Mouse (Mus musculus) hindbrain, embryonic 11.5 days (tissue): ENCODE data around the gene Erv3. TPM values are rescaled to one million over a fixed set of nuclear protein-coding genes. Genes with fewer than 3 reads are reported as not detected.

Source experiments
- ATAC-seq: fragments of 200-750 bp; cut with Nextera tagmentation; 2 replicates; pipeline ENCODE4 v1.8.0; 2017; ENCODE audit warnings: mild to moderate bottlenecking, moderate TSS enrichment, moderate library complexity; ENCODE audit not compliant: low FRiP score
- DNase-seq: peaks from one replicate; pipeline ENCODE4 v3.0.0-alpha.2; 2015; ENCODE audit warnings: low spot score
- H3K27ac ChIP-seq: fragments of 300-500 bp; sonication (generic); 2 replicates; pipeline ENCODE4 v1.5.1; 2014; ENCODE audit warnings: mild to moderate bottlenecking, low read depth, low read length
- H3K27me3 ChIP-seq: fragments of 300-500 bp; sonication (generic); 2 replicates; pipeline ENCODE4 v1.6.1; 2014; ENCODE audit warnings: mild to moderate bottlenecking, low read length, moderate library complexity, mixed read lengths; ENCODE audit not compliant: control insufficient read depth, insufficient read depth
- H3K36me3 ChIP-seq: fragments of 300-500 bp; sonication (generic); 2 replicates; pipeline ENCODE4 v1.6.1; 2014; ENCODE audit warnings: mild to moderate bottlenecking, low read length, moderate library complexity, mixed read lengths; ENCODE audit not compliant: control insufficient read depth, insufficient read depth
- H3K4me1 ChIP-seq: fragments of 300-500 bp; sonication (generic); replicated peaks from 2 replicates; pipeline ENCODE4 v1.6.1; 2014; ENCODE audit warnings: low read length, mixed read lengths; ENCODE audit not compliant: control insufficient read depth, insufficient read depth
- H3K4me2 ChIP-seq: fragments of 300-500 bp; sonication (generic); replicated peaks from 2 replicates; pipeline ENCODE4 v1.6.1; 2014; ENCODE audit warnings: mild to moderate bottlenecking, low read depth, low read length
- H3K4me3 ChIP-seq: fragments of 300-500 bp; sonication (generic); 2 replicates; pipeline ENCODE4 v1.5.1; 2014; ENCODE audit warnings: low read depth, low read length
- H3K9ac ChIP-seq: fragments of 300-500 bp; sonication (generic); 2 replicates; pipeline ENCODE4 v1.6.1; 2014; ENCODE audit warnings: low read depth, low read length
- H3K9me3 ChIP-seq: fragments of 300-500 bp; sonication (generic); 2 replicates; pipeline ENCODE4 v1.6.1; 2016; ENCODE audit warnings: low read length; ENCODE audit not compliant: control insufficient read depth
- WGBS: fragments of 180-500 bp; shearing (Covaris S2); extraction: QIAGEN DNeasy Blood & Tissue Kit; methylation state at CpG from one replicate; pipeline ENCODE4 v1.1.7; 2014; 5-methylcytosine and 5-hydroxymethylcytosine counted together
- polyA plus RNA-seq: library from polyadenylated mRNA; unstranded; fragments of >200 nt; fragmentation: Nextera tagmentation; extraction: Ambion mirVana; gene quantifications from 2 replicates; pipeline ENCODE4 v1.2.1, GENCODE M21; 2014

Gene Erv3
- polyA plus RNA-seq, 1 experiment from 2014 or later: not detected

DNA sequence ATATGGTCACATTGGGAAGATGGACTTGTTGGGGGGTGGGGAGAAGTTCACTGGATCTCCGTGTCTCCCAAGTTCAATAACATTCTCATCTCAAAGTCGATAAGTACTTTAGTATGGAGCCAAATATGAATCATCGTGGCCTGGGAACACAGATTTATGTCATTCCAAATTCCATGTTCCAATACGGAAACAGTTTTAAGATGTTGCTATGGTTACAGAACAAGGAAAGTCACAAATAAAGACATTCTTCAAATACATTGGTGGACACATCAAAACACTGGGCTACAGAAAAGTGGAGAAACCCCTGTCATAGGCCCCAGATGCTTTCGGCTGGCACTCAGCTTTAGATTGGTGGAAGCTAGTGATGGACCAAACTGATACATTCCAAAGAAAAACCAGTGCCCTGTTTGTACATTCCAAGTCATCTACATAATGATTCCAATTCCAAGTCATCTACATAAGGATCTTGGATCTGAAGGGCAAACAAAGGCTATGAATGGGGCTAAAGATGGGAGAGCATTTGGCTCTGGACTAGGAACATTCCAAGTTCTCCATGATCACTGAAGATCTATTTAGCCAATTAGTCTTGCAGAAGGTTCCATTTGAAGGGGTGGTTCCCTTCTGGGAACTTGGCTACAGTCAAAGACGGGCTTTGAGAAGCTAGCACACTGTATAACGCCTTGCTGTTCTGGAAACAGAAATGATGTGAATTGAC lies 17.2 kb upstream of the Erv3 start:
- H3K9me3 ChIP-seq: no peaks in the 10 kb centered on the region
- no peak for ATAC-seq
- no peak overlapping the region for H3K4me3 ChIP-seq
- no peak overlapping the region for H3K27ac ChIP-seq
- H3K4me2 ChIP-seq: no peak overlapping the region
- no peaks in the 10 kb centered on the region for H3K27me3 ChIP-seq
- no peaks in the 10 kb centered on the region for H3K36me3 ChIP-seq
- no peak overlapping the region for H3K9ac ChIP-seq
- WGBS: 93% methylated on average over 7 of the region's 7 CpGs
- DNase-seq: no peak
- H3K4me1 ChIP-seq: no peaks in the 10 kb centered on the region

DNA sequence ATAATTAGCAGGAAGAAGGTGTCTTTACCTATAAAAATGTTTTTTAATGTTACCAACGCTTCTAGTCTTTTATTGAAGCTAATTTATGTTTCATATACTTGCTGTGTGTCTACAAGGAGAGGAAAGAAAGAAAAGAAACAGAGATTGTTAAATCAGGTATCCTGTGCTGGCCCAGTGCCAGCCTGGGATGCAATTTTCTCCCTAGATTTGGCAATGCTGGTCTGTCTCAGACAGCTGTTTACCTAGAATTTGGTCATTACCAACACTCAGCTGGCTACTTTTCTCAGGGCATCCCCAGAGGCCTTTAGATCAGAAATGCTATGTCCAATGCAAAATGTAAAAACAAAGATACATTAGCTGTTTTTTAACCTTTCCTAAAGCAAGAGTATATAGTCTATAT lies 13.8 kb upstream of the Erv3 start:
- WGBS: 87% methylated on average over 1 of the region's 1 CpGs
- H3K27ac ChIP-seq: no peak overlapping the region
- no peak overlapping the region for H3K4me3 ChIP-seq
- no peak for DNase-seq
- H3K4me2 ChIP-seq: no peak overlapping the region
- no peaks in the 10 kb centered on the region for H3K4me1 ChIP-seq
- no peaks in the 10 kb centered on the region for H3K36me3 ChIP-seq
- H3K27me3 ChIP-seq: no peaks in the 10 kb centered on the region
- no peaks in the 10 kb centered on the region for H3K9me3 ChIP-seq
- no peak overlapping the region for H3K9ac ChIP-seq
- ATAC-seq: no peak

DNA sequence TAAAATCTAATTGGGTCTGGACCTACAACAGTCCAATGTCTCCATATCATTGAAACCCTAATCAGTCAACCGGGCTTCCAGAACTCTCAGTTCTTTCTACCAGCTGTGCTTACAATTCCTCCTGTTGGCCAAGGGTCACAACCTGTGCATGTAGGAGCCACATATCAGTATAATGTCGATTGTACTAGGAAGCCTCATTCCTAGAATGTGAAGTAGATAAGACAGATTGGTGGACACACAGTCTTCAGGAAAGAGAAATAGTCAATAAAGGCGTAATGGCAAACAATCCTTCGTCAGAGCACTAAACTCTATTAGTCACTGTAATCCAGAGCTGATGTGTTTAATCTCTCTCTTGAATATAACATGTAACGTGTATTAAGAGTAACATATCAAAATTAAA lies 9.4 kb upstream of the Erv3 start:
- WGBS: 90% methylated on average over 5 of the region's 5 CpGs
- Histone ChIP-seq H3K4me1 (no peaks in the 10 kb centered on the region), H3K9ac (no peak overlapping the region), H3K27me3 (no peaks in the 10 kb centered on the region), H3K36me3 (no peaks in the 10 kb centered on the region), H3K27ac (no peak overlapping the region), H3K4me3 (no peak overlapping the region), H3K9me3 (no peaks in the 10 kb centered on the region), H3K4me2 (no peak overlapping the region)
- DNase-seq (no peak), ATAC-seq (no peak)

DNA sequence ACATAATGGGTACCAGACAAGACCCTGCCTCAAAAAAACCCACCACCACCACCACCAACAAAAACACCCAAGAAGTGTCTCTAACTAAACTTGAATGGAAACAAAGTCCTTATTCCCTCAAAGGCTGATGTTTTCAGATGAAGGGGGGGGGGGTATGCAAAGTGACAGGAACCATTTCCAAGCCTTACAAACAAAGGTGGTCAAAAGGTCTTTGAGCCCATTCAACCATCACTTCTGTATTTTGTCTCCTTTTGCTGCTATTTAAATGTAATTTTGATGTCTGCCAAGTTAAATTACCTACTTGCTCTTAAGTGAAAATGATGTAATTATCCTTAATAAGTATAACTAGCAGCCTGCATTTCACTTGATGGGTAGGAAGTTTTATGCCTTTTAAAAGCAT lies 7.1 kb upstream of the Erv3 start:
- Histone ChIP-seq H3K4me2 (no peak overlapping the region), H3K4me3 (no peak overlapping the region), H3K9me3 (no peaks in the 10 kb centered on the region), H3K27ac (no peak overlapping the region), H3K27me3 (no peaks in the 10 kb centered on the region), H3K4me1 (no peaks in the 10 kb centered on the region), H3K36me3 (no peaks in the 10 kb centered on the region), H3K9ac (no peak overlapping the region)
- ATAC-seq (no peak), DNase-seq (no peak)

DNA sequence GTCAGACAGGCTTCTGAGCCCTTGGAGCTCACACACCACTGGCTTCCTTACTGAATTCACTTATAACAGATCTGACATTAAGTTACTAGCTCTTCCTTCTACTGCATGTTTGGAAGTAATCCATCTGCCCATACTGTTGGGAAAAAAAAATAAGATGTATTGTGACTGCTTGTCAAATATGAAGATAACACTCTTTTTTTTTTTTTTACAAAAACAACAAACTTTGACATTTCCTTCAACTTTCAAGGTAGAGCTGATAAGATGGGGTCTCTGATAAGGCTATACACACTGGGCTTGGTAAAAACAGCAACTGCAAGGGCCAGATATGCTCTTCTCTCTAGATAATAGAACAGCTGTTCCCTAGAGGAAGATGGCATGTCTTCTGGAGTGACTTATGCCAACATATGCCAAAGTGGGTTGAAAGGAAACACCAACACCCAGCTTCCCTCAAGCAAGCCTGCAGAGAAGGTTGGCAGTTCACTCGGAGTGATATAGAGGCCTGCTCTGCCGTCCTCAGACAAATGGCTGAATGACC lies 4.8 kb upstream of the Erv3 start:
- no peak for ATAC-seq
- Histone ChIP-seq H3K27ac (no peak overlapping the region), H3K4me1 (no peaks in the 10 kb centered on the region), H3K27me3 (no peaks in the 10 kb centered on the region), H3K36me3 (no peaks in the 10 kb centered on the region), H3K9ac (no peak overlapping the region), H3K4me3 (no peak overlapping the region), H3K4me2 (no peak overlapping the region), H3K9me3 (no peaks in the 10 kb centered on the region)
- DNase-seq: no peak
- 81% methylated on average over 2 of the region's 2 CpGs for WGBS

DNA sequence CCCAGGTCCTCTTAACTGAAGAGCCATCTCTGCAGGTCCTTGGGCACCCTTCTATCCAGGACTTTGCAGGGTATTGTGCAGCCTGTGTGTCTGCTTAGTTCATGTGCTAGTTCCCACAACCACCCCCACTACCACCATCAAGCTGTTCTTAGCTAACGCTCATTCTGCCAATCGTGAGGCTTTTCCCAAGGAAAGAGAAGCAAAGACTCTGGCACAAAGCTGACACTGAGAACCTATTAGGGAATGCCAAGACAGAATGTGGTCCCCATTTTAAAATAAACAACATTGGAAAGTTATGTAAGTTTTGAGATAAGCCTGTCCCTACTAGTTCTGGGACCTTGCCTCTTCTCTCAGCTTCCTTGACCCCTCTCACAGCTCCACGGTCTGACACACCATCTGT lies 3.9 kb upstream of the Erv3 start:
- H3K36me3 ChIP-seq: no peaks in the 10 kb centered on the region
- H3K9ac ChIP-seq: no peak overlapping the region
- H3K27me3 ChIP-seq: no peaks in the 10 kb centered on the region
- 73% methylated on average over 3 of the region's 3 CpGs for WGBS
- no peaks in the 10 kb centered on the region for H3K4me1 ChIP-seq
- H3K9me3 ChIP-seq: no peaks in the 10 kb centered on the region
- no peak overlapping the region for H3K4me2 ChIP-seq
- H3K4me3 ChIP-seq: no peak overlapping the region
- H3K27ac ChIP-seq: no peak overlapping the region
- no peak for ATAC-seq
- DNase-seq: no peak

DNA sequence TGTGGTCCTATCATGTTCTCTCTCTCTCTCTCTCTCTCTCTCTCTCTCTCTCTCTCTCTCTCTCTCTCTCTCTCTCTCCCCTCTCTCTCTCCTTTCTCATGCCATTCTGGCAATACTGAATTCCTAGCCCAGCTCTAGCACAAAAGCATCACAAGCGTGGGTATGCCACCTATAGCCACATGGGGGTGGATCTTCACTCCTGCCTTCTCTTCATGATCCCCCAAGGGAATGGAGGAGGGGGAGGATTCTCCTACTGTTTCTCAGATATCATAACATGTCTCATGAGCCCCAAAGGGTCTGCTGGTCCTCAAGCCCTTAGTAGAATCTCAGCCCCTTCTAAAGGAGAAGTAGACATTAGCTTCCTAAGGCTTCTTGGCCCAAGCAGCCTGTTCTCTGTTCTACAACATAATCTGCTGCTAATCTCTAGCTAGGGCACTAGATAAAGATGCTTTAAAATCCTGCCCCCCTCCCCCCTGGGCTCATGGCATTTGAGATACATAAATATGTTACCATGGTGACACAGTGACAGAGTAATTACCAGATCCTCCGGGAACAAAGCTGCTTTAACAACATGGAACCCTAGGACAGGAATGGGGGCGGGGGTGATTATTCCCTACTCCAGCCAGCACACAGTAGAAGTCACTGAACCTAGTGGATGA lies 3.2 kb upstream of the Erv3 start:
- ATAC-seq (peak; percentile 59), DNase-seq (peak; percentile 45)
- H3K9me3 ChIP-seq: no peaks in the 10 kb centered on the region
- 45% methylated on average over 3 of the region's 3 CpGs for WGBS
- no peaks in the 10 kb centered on the region for H3K4me1 ChIP-seq
- no peaks in the 10 kb centered on the region for H3K27me3 ChIP-seq
- H3K9ac ChIP-seq: no peak overlapping the region
- no peaks in the 10 kb centered on the region for H3K36me3 ChIP-seq
- H3K27ac ChIP-seq: no peak overlapping the region
- H3K4me2 ChIP-seq: no peak overlapping the region
- no peak overlapping the region for H3K4me3 ChIP-seq

DNA sequence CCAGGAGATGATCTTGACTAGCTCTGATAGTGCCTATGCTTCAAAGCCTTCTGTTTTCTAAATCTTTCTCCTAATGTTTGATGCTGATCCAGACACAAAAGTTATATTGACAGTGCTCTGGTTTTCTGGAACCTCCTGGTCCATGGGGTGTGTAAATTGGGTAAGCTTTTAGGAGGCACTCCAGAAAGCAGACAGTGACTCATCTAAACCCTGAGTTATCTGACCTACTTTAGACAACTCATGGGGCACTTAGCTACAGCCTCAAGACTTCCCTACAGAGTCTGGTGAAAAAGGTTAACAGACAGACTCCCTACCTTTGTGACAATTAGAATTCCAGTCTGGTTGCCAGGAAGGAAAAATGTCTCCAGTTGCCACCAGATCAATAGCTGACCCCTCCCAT lies 1.7 kb downstream of the Erv3 start:
- Histone ChIP-seq H3K9me3 (no peaks in the 10 kb centered on the region), H3K27me3 (no peaks in the 10 kb centered on the region), H3K36me3 (no peaks in the 10 kb centered on the region), H3K9ac (no peak overlapping the region), H3K27ac (no peak overlapping the region), H3K4me2 (no peak overlapping the region), H3K4me3 (no peak overlapping the region), H3K4me1 (no peaks in the 10 kb centered on the region)
- ATAC-seq (no peak), DNase-seq (no peak)

DNA sequence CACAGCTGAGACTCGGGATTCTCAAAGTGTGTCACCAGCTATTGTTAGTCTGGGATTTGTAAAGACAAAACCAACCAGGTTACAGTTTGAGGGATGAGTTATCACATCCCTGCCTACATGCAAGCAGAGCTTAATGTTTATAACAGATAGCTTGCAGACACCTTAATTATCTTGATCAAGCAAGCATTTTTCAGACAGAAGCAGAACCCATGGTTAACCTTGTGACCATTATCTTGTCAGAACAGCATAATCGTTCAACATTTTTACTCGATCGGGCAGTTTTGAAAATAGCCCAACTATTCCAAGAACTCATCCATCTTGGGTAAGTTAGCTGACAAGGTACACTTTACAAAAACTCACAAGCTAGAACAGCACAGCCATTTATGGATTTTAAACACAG lies 5.8 kb downstream of the Erv3 start:
- Histone ChIP-seq H3K9ac (no peak overlapping the region), H3K4me3 (no peak overlapping the region), H3K4me1 (no peaks in the 10 kb centered on the region), H3K36me3 (no peaks in the 10 kb centered on the region), H3K9me3 (no peaks in the 10 kb centered on the region), H3K27me3 (no peaks in the 10 kb centered on the region), H3K27ac (no peak overlapping the region), H3K4me2 (no peak overlapping the region)
- no peak for ATAC-seq
- 75% methylated on average over 4 of the region's 4 CpGs for WGBS
- no peak for DNase-seq
